Mouse (Mus musculus): Measurements from ENCODE around the gene Dtd1.

Gene Dtd1

GRCm38 (mm10) chr2:144768375-144769117 lies 168.8 kb downstream of the Dtd1 start:
- DNase-seq (ENCODE audit: low spot score in 2 of 2), result no peak

DNA sequence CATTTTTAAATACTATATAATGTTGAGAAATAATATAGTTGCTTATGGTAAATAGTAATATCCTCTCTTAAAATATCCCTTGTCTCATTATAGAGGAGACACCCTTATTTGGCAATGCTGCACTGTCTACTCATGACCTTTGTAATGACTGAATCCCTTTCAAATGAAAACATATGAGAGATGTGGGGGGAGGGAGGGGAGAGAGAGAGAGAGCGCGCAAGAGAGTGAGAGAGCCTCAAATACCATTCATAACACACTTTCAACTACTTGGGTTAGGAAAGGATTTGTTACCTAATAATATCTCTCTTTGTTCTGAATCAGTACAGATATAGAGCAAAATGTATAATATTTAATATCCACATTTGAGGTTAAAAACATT lies 169.4 kb downstream of the Dtd1 start:
- DNase-seq (ENCODE audit: low spot score in 2 of 2), result no peak

GRCm38 (mm10) chr2:144769556-144769955 lies 169.9 kb downstream of the Dtd1 start:
- no peak for DNase-seq (ENCODE audit: low spot score in 2 of 2)

DNA sequence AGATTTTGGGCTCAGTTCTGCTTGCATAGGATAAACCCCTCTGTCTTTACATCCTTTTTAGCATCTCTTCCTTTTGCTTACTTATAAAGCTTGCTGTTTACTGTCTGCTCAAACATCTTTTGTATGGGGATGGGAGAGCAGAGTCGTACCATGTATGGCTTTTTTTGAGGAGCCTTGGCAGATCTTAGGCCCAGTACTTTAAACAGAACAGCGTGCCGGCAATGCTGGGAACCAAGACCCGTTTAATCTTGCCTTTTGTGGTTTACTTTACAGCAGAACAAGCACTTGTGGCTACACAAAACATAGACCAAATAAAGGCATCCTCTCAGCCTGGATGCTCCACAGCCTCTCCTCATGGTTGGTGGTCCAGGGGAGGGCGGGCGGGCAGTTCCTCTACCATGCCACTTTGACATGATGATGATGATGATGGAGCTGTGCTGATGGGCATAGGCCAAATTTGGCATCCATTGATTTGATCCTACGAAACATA lies 170.8 kb downstream of the Dtd1 start:
- DNase-seq (ENCODE audit: low spot score in 2 of 2), result no peak

DNA sequence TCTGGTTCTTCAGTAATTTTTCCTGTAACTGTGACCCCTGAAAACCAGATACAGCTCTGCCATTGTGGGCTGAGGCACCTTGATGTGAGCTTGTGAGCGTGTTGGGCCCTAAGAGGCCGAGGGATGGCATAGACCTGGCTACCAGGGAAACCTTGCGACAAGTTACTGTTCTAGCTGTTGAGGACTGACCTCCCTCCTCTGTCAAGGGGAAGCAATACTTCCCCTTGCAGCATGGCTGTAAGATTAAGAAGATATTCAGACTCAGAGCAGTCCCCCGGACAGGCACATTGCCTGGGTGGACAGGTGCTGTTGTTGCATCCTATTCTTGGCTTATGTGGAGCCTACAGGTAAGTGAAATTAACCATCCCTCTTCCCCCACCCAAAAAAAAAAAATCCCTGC lies 172.1 kb downstream of the Dtd1 start:
- DNase-seq (ENCODE audit: low spot score in 2 of 2), result no peak

GRCm38 (mm10) chr2:144774636-144775160 lies 175.0 kb downstream of the Dtd1 start:
- no peak for DNase-seq (ENCODE audit: low spot score in 2 of 2)

- DNase-seq (ENCODE audit: low spot score in 2 of 2), result no peak
Observed at GRCm38 (mm10) chr2:144775626-144776025, 175.9 kb downstream of the Dtd1 start.

- no peak for DNase-seq (ENCODE audit: low spot score in 2 of 2)
Observed at GRCm38 (mm10) chr2:144779263-144779662, 179.6 kb downstream of the Dtd1 start.

DNA sequence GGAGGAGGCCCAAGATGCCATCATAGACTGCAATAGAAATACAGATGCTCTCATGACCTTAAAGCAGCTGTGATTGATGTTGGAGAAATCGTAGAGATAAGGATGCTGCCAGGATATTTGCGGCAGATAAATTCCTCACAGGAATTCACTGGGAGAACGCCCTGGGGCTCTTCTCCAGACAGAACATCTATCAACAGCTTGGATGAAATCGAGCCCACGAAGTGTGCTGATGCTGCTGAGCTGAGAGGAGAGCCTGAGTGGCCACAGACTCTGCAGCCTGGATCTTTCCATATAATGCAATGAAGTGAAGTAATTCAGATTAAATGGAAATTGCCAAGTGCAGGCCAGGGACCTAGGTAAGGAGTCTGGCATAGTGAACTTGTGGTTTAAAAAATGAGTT lies 181.0 kb downstream of the Dtd1 start:
- no peak for DNase-seq (ENCODE audit: low spot score in 2 of 2)

DNA sequence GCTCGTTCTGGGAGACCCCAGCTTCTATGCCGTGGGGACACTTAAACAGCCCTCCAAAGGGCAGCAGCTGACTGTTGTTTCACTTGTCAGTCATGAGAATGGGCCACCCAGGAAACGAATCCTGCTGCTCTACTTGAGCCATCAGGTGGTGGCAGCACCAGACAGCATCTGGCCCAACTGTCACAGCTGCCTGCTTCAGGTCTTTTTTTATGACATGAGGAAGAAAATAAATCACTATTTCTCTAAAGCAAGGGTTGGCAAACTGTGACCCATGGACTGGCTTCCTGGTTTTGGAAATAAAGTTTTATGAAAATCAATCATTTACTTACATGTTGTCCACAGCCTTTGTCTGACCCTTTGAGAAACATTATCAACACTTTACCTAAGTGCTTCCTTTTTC lies 182.2 kb downstream of the Dtd1 start:
- DNase-seq (ENCODE audit: low spot score in 2 of 2), result no peak

DNA sequence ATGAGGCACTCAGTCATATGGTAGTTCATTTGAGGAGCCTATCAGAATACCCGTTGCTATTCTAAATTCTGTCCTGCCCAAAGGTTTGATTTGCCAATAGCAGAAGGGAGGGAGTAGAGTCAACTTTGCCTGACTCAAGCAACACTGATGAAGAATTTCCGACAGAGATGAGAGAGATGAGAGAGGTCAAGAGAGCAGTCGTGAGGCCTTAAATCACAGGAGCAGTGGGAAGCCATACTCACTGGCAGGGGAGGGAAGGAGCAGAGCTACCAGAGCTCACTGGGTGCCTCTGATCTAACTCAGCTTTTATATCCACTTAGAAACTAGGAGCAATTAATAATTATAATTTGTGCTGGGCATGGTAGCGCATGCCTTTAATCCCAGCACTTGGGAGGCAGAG lies 182.8 kb downstream of the Dtd1 start:
- DNase-seq (ENCODE audit: low spot score in 2 of 2), result no peak

- no peak for DNase-seq (ENCODE audit: low spot score in 2 of 2)
Observed at GRCm38 (mm10) chr2:144783190-144783589, 183.5 kb downstream of the Dtd1 start.

GRCm38 (mm10) chr2:144783831-144784230 lies 184.1 kb downstream of the Dtd1 start:
- DNase-seq (ENCODE audit: low spot score in 2 of 2), result no peak

DNA sequence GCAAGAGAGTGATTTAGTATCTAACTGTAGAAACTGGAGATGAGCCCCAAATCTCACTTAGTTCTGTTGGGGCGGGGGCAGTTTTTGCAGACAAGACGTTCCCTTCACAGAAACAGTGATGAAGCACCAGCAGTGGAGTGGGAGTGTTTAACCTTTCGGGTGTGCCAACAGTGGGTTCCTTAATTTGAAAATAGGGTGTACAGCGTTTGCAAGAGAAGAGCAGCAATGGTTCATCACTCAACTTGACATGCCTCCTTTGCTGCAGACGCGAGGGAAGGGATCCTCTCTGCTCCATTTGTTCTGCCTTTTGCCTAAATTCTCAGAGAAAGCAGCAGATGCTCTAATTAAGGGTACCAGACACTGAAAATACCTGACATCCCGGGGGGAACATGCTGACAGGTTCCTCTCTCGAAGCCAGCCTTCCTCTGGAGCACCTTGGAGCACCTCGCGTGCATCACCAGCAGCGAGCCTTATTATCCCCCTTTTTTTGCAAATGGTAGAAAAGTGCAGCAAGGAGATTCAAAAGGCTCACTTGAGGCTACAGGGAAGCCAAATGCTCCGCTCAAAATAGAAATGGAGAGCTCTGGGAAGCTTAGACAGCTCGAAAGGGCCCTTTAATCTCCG lies 192.1 kb downstream of the Dtd1 start:
- DNase-seq (ENCODE audit: low spot score in 2 of 2), result no peak

- DNase-seq (ENCODE audit: low spot score in 2 of 2), result no peak
Observed at GRCm38 (mm10) chr2:144797515-144797914, 197.8 kb downstream of the Dtd1 start.

- DNase-seq (ENCODE audit: low spot score in 2 of 2), result no peak
Observed at GRCm38 (mm10) chr2:144807766-144808754, 208.4 kb downstream of the Dtd1 start.
